Mouse (Mus musculus): ENCODE measurements around the gene Cdk5rap3. TPM values are rescaled to one million over a fixed set of nuclear protein-coding genes. Genes with fewer than 3 reads are reported as not detected.

The Cdk5rap3 gene
- total and polyA plus RNA-seq, 3 experiments, result 45.2 to 55.4 TPM; not detected in 1

GRCm38 (mm10) chr11:96933562-96934276 is 17.4 kb upstream of the Cdk5rap3 start:
- no peak for TF ChIP-seq ZNF384 (IDR thresholded peaks at IDR 0.05; ENCODE audit: low read depth, low read length)
- no peak for TF ChIP-seq GATA1 (IDR thresholded peaks at IDR 0.05; ENCODE audit: low read depth, low read length)
- no peak for TF ChIP-seq E2F4 (IDR thresholded peaks at IDR 0.05; ENCODE audit: borderline replicate concordance, low read depth, low read length)
- TF ChIP-seq NELFE (IDR thresholded peaks at IDR 0.05; ENCODE audit: low read depth, low read length), result no peak
- TF ChIP-seq JUND (IDR thresholded peaks at IDR 0.05; ENCODE audit: low read depth, low read length), result no peak
- TF ChIP-seq ZKSCAN1 (IDR thresholded peaks at IDR 0.05; ENCODE audit: low read depth, low read length), result no peak
- no peak for TF ChIP-seq MAZ (IDR thresholded peaks at IDR 0.05; ENCODE audit: low read depth, low read length)
- TF ChIP-seq ELF1 (IDR thresholded peaks at IDR 0.05; ENCODE audit: low read depth, low read length), result no peak
- TF ChIP-seq USF2 (IDR thresholded peaks at IDR 0.05; ENCODE audit: borderline replicate concordance in 1 of 2, insufficient read depth in 1 of 2, low read depth in 1 of 2, low read length in 2 of 2), result no peak
- no peak for TF ChIP-seq TAL1 (IDR thresholded peaks at IDR 0.05; ENCODE audit: low read length)
- no peak for TF ChIP-seq SMC3 (IDR thresholded peaks at IDR 0.05; ENCODE audit: low read depth, low read length)
- no peak for TF ChIP-seq POLR2AphosphoS5 (IDR thresholded peaks at IDR 0.05; ENCODE audit: borderline replicate concordance, low read depth, low read length)
- TF ChIP-seq NRF1 (IDR thresholded peaks at IDR 0.05; ENCODE audit: insufficient read depth, low read depth, low read length, poor library complexity, severe bottlenecking), result no peak
- TF ChIP-seq RCOR1 (IDR thresholded peaks at IDR 0.05; ENCODE audit: low read depth, low read length), result no peak
- TF ChIP-seq RAD21 (IDR thresholded peaks at IDR 0.05; ENCODE audit: low read depth, low read length), result no peak
- TF ChIP-seq TCF12 (IDR thresholded peaks at IDR 0.05; ENCODE audit: low read depth, low read length), result no peak
- no peak for TF ChIP-seq CTCF (IDR thresholded peaks at IDR 0.05 in 2 of 3, conservative IDR thresholded peaks at IDR 0.05 in 1 of 3; ENCODE audit: control insufficient read depth in 1 of 3, insufficient read depth in 1 of 3, low read depth in 2 of 3, low read length in 3 of 3, poor library complexity in 1 of 3, severe bottlenecking in 1 of 3)
- TF ChIP-seq TBP (IDR thresholded peaks at IDR 0.05; ENCODE audit: low read depth, low read length), result no peak
- Histone ChIP-seq H3K79me2 (ENCODE audit: control insufficient read depth, insufficient read depth, low read length, poor library complexity) (no peaks in the 10 kb centered on the region), H3K4me1 (ENCODE audit: control insufficient read depth in 1 of 2, insufficient read depth in 2 of 2, low read length in 2 of 2) (peaks cover 4 to 7% of the 10 kb centered on the region in 2 experiments; a peak in 3 of 4 replicates), H3K9ac (ENCODE audit: control insufficient read depth, low read depth, low read length, poor library complexity, severe bottlenecking) (no peak overlapping the region), H3K27me3 (ENCODE audit: control insufficient read depth in 1 of 2, insufficient read depth in 2 of 2, low read length in 2 of 2) (no peaks in the 10 kb centered on the region), H3K36me3 (ENCODE audit: control insufficient read depth in 1 of 2, insufficient read depth in 2 of 2, low read length in 2 of 2) (peaks cover 0 to 3% of the 10 kb centered on the region in 2 experiments; a peak in 2 of 4 replicates), H3K27ac (ENCODE audit: control insufficient read depth, low read depth, low read length) (no peak overlapping the region), H3K9me3 (replicated peaks; ENCODE audit: insufficient read depth, low read length) (no peaks in the 10 kb centered on the region), H3K4me3 (ENCODE audit: control insufficient read depth in 1 of 2, insufficient read depth in 1 of 2, low read depth in 2 of 2, low read length in 2 of 2) (no peak overlapping the region)
- DNase-seq (ENCODE audit: low read depth, low spot score), result no peak
